Mouse (Mus musculus) left cerebral cortex, postnatal 10 days (tissue): ENCODE measurements around the gene Klk6. TPM values are rescaled to one million over a fixed set of nuclear protein-coding genes. Genes with fewer than 3 reads are reported as not detected.

Source experiments
- total RNA-seq, 2 experiments: library from RNA; stranded (reverse); gene quantifications; 2 replicates each; pipeline ENCODE4 v1.2.3; 2021

Gene Klk6
- total RNA-seq, 2 experiments from 2014 or later = not detected

Other genes starting within 250 kb of the Klk6 start
- gene Zfp719, start 244.9 kb upstream of the Klk6 start, total RNA-seq = 10 to 100 TPM; 17.1 to 26.4 TPM
- not detected for gene Zfp819, start 217.3 kb upstream of the Klk6 start, total RNA-seq
- gene Ceacam18, start 189.8 kb upstream of the Klk6 start, total RNA-seq = under 1 TPM in 1 of 2 experiments, not detected in 1; 0.18 TPM
- gene Siglece, start 164.3 kb upstream of the Klk6 start, total RNA-seq = 1 to 10 TPM; 1.1 TPM
- 10 to 100 TPM; 12.4 TPM for gene Ctu1, start 152.5 kb upstream of the Klk6 start, total RNA-seq
- gene Klk14, start 134.1 kb upstream of the Klk6 start, total RNA-seq = not detected
- not detected for gene Klk13, start 111.9 kb upstream of the Klk6 start, total RNA-seq
- gene Klk12, start 55.6 kb upstream of the Klk6 start, total RNA-seq = not detected
- gene Klk11, start 49.9 kb upstream of the Klk6 start, total RNA-seq = not detected
- not detected for gene Klk10, start 43.5 kb upstream of the Klk6 start, total RNA-seq
- gene Klk9, start 32.6 kb upstream of the Klk6 start, total RNA-seq = not detected
- 1 to 10 TPM; 6.7 to 6.9 TPM for gene Klk8, start 26.9 kb upstream of the Klk6 start, total RNA-seq
- not detected for gene Klk7, start 13.2 kb upstream of the Klk6 start, total RNA-seq
- gene Klk5, start 17.5 kb downstream of the Klk6 start, total RNA-seq = not detected
- not detected for gene Klk4, start 56.7 kb downstream of the Klk6 start, total RNA-seq
- not detected for gene Klk15, start 109.2 kb downstream of the Klk6 start, total RNA-seq
- gene Klk1b8, start 126.2 kb downstream of the Klk6 start, total RNA-seq = not detected
- not detected for gene Klk1b1, start 142.3 kb downstream of the Klk6 start, total RNA-seq
- not detected for gene Klk1b9, start 151.6 kb downstream of the Klk6 start, total RNA-seq
- not detected for gene Klk1b11, start 171.4 kb downstream of the Klk6 start, total RNA-seq
- not detected for gene Klk1b26, start 187.7 kb downstream of the Klk6 start, total RNA-seq
- not detected for gene Klk1b27, start 227.8 kb downstream of the Klk6 start, total RNA-seq